Mouse (Mus musculus) cerebellum, adult 11 months (tissue): ENCODE results near the gene Zdhhc18.

Experiments used
- DNase-seq: peaks from one replicate; pipeline ENCODE4 v3.0.0; 2022

Zdhhc18 gene

GRCm38 (mm10) chr4:133628517-133628916 is 21.4 kb downstream of the Zdhhc18 start:
- no peak for DNase-seq

- DNase-seq = peak; percentile 79
Measured at GRCm38 (mm10) chr4:133627039-133627438, 22.9 kb downstream of the Zdhhc18 start.

GRCm38 (mm10) chr4:133626621-133627020 is 23.3 kb downstream of the Zdhhc18 start:
- no peak for DNase-seq

GRCm38 (mm10) chr4:133626221-133626620 is 23.7 kb downstream of the Zdhhc18 start:
- DNase-seq = no peak

- no peak for DNase-seq
Measured at GRCm38 (mm10) chr4:133625621-133626071, 24.3 kb downstream of the Zdhhc18 start.

GRCm38 (mm10) chr4:133624830-133625229 is 25.1 kb downstream of the Zdhhc18 start:
- DNase-seq = no peak

GRCm38 (mm10) chr4:133622161-133622695 is 27.7 kb downstream of the Zdhhc18 start:
- DNase-seq = no peak

GRCm38 (mm10) chr4:133620668-133621067 is 29.3 kb downstream of the Zdhhc18 start:
- no peak for DNase-seq

- DNase-seq = no peak
Measured at GRCm38 (mm10) chr4:133619473-133620136, 30.3 kb downstream of the Zdhhc18 start.

- no peak for DNase-seq
Measured at GRCm38 (mm10) chr4:133617936-133618335, 32.0 kb downstream of the Zdhhc18 start.

- DNase-seq = no peak
Measured at GRCm38 (mm10) chr4:133615416-133615815, 34.5 kb downstream of the Zdhhc18 start.

GRCm38 (mm10) chr4:133614274-133614761 is 35.6 kb downstream of the Zdhhc18 start:
- DNase-seq = no peak

GRCm38 (mm10) chr4:133613867-133614266 is 36.1 kb downstream of the Zdhhc18 start:
- no peak for DNase-seq

- DNase-seq = no peak
Measured at GRCm38 (mm10) chr4:133613026-133613425, 36.9 kb downstream of the Zdhhc18 start.

- no peak for DNase-seq
Measured at GRCm38 (mm10) chr4:133612416-133612815, 37.5 kb downstream of the Zdhhc18 start.

- no peak for DNase-seq
Measured at GRCm38 (mm10) chr4:133611815-133612214, 38.1 kb downstream of the Zdhhc18 start.

GRCm38 (mm10) chr4:133609719-133610118 is 40.2 kb downstream of the Zdhhc18 start:
- peak; percentile 60 for DNase-seq

- DNase-seq = no peak
Measured at GRCm38 (mm10) chr4:133607284-133607683, 42.7 kb downstream of the Zdhhc18 start.

- DNase-seq = no peak
Measured at GRCm38 (mm10) chr4:133605330-133605729, 44.6 kb downstream of the Zdhhc18 start.

- no peak for DNase-seq
Measured at GRCm38 (mm10) chr4:133604856-133605255, 45.1 kb downstream of the Zdhhc18 start.

GRCm38 (mm10) chr4:133604175-133604574 is 45.8 kb downstream of the Zdhhc18 start:
- no peak for DNase-seq

- DNase-seq = no peak
Measured at GRCm38 (mm10) chr4:133603056-133603455, 46.9 kb downstream of the Zdhhc18 start.

GRCm38 (mm10) chr4:133601721-133602218 is 48.2 kb downstream of the Zdhhc18 start, which contains the start of gene Sfn:
Gene Sfn, minus strand, starts transcription at chr4:133602168.
- peak; percentile 40 for DNase-seq

GRCm38 (mm10) chr4:133600306-133600705 is 49.6 kb downstream of the Zdhhc18 start:
- DNase-seq = no peak
